Mouse (Mus musculus) MEL (cell line): ENCODE data around the gene Il2. TPM values are rescaled to one million over a fixed set of nuclear protein-coding genes. Genes with fewer than 3 reads are reported as not detected.

Experiments
- DNase-seq: peaks from one replicate; pipeline ENCODE4 v3.0.0; 2011; ENCODE audit warnings: low read depth, low spot score
- H3K27ac ChIP-seq: 2 replicates; pipeline ENCODE4 v1.5.1; 2012; ENCODE audit warnings: low read depth, mild to moderate bottlenecking, control low read depth, low read length, moderate library complexity; ENCODE audit not compliant: control insufficient read depth
- H3K27me3 ChIP-seq, 2 experiments: fragments of 150-350 bp in 1 of 2; sonication (generic) in 1 of 2; 2 replicates each; pipeline ENCODE4 v1.6.1; 2012; ENCODE audit warnings: low read length in 2 of 2, mild to moderate bottlenecking in 2 of 2, improper control_type of control experiment in 1 of 2, moderate library complexity in 1 of 2; ENCODE audit not compliant: insufficient read depth in 2 of 2, control insufficient read depth in 1 of 2
- H3K36me3 ChIP-seq, 2 experiments: 2 replicates each; pipeline ENCODE4 v1.6.1; 2012 to 2014; ENCODE audit warnings: low read length in 2 of 2, improper control_type of control experiment in 1 of 2, inconsistent platforms in 1 of 2, mild to moderate bottlenecking in 1 of 2; ENCODE audit not compliant: insufficient read depth in 2 of 2, control insufficient read depth in 1 of 2
- H3K4me1 ChIP-seq, 2 experiments: fragments of 150-350 bp in 1 of 2; sonication (generic) in 1 of 2; 2 replicates each; pipeline ENCODE4 v1.6.1; 2012; ENCODE audit warnings: low read length in 2 of 2, improper control_type of control experiment in 1 of 2, mild to moderate bottlenecking in 1 of 2; ENCODE audit not compliant: insufficient read depth in 2 of 2, control insufficient read depth in 1 of 2
- H3K4me3 ChIP-seq, 2 experiments: fragments of 150-350 bp in 1 of 2; sonication (generic) in 1 of 2; 2 replicates each; pipeline ENCODE4 v1.5.1; 2012; ENCODE audit warnings: low read depth in 2 of 2, low read length in 2 of 2, mild to moderate bottlenecking in 2 of 2, moderate library complexity in 2 of 2, control low read depth in 1 of 2, improper control_type of control experiment in 1 of 2; ENCODE audit not compliant: control insufficient read depth in 1 of 2, insufficient read depth in 1 of 2
- H3K79me2 ChIP-seq: 2 replicates; pipeline ENCODE4 v1.6.1; 2012; ENCODE audit warnings: mild to moderate bottlenecking, low read length, moderate library complexity; ENCODE audit not compliant: control insufficient read depth, poor library complexity, insufficient read depth
- H3K9ac ChIP-seq: 2 replicates; pipeline ENCODE4 v1.6.1; 2012; ENCODE audit warnings: low read depth, mild to moderate bottlenecking, control low read depth, low read length, moderate library complexity; ENCODE audit not compliant: control insufficient read depth, poor library complexity, severe bottlenecking
- H3K9me3 ChIP-seq: fragments of 150-350 bp; sonication (generic); replicated peaks from 2 replicates; pipeline ENCODE4 v1.6.1; 2012; ENCODE audit warnings: mild to moderate bottlenecking, low read length, improper control_type of control experiment, moderate library complexity; ENCODE audit not compliant: insufficient read depth
- CHD2 ChIP-seq: IDR thresholded peaks from 2 replicates; pipeline ENCODE4 v1.6.1; 2011; ENCODE audit warnings: low read length, improper control_type of control experiment
- CTCF ChIP-seq, 3 experiments: IDR thresholded peaks in 2 of 3; conservative IDR thresholded peaks in 1 of 3; 2 replicates each; pipeline ENCODE4 v1.5.1; 2011 to 2012; ENCODE audit warnings: low read length in 3 of 3, low read depth in 2 of 3, mild to moderate bottlenecking in 2 of 3, improper control_type of control experiment in 1 of 3, inconsistent platforms in 1 of 3, mixed read lengths in 1 of 3, moderate library complexity in 1 of 3; ENCODE audit not compliant: control insufficient read depth in 1 of 3, insufficient read depth in 1 of 3, poor library complexity in 1 of 3, severe bottlenecking in 1 of 3
- ELF1 ChIP-seq: IDR thresholded peaks from 2 replicates; pipeline ENCODE4 v1.6.1; 2014; ENCODE audit warnings: low read depth, mild to moderate bottlenecking, inconsistent platforms, low read length, improper control_type of control experiment, moderate library complexity
- GABPA ChIP-seq: IDR thresholded peaks from 2 replicates; pipeline ENCODE4 v1.6.1; 2012; ENCODE audit warnings: low read depth, mild to moderate bottlenecking, inconsistent platforms, low read length, improper control_type of control experiment, moderate library complexity
- GATA1 ChIP-seq: IDR thresholded peaks from 2 replicates; pipeline ENCODE4 v1.6.1; 2011; ENCODE audit warnings: low read depth, low read length, improper control_type of control experiment
- KAT2A ChIP-seq: conservative IDR thresholded peaks from 2 replicates; pipeline ENCODE4 v1.6.1; 2012; ENCODE audit warnings: low read depth, low read length, improper control_type of control experiment, inconsistent platforms
- MAFK ChIP-seq: IDR thresholded peaks from 2 replicates; pipeline ENCODE4 v1.6.1; 2011; ENCODE audit warnings: low read depth, mild to moderate bottlenecking, low read length, improper control_type of control experiment, borderline replicate concordance
- MAX ChIP-seq: IDR thresholded peaks from 2 replicates; pipeline ENCODE4 v1.6.1; 2011; ENCODE audit warnings: low read length, improper control_type of control experiment
- MAZ ChIP-seq: IDR thresholded peaks from 2 replicates; pipeline ENCODE4 v1.6.1; 2012; ENCODE audit warnings: low read depth, mild to moderate bottlenecking, inconsistent platforms, low read length, improper control_type of control experiment
- MEF2A ChIP-seq: IDR thresholded peaks from 2 replicates; pipeline ENCODE4 v1.6.1; 2014; ENCODE audit warnings: low read depth, mild to moderate bottlenecking, inconsistent platforms, low read length, improper control_type of control experiment; ENCODE audit not compliant: poor library complexity, insufficient replicate concordance, severe bottlenecking; ENCODE audit errors: extremely low read depth
- MYB ChIP-seq: IDR thresholded peaks from 2 replicates; pipeline ENCODE4 v1.6.1; 2011; ENCODE audit warnings: mild to moderate bottlenecking, low read depth, low read length, improper control_type of control experiment
- MYC ChIP-seq: IDR thresholded peaks from 2 replicates; pipeline ENCODE4 v1.6.1; 2011; ENCODE audit warnings: low read depth, mild to moderate bottlenecking, low read length, improper control_type of control experiment, moderate library complexity
- NELFE ChIP-seq: IDR thresholded peaks from 2 replicates; pipeline ENCODE4 v1.6.1; 2011; ENCODE audit warnings: low read depth, low read length, improper control_type of control experiment
- POLR2AphosphoS5 ChIP-seq: IDR thresholded peaks from 2 replicates; pipeline ENCODE4 v1.6.1; 2012; ENCODE audit warnings: low read depth, borderline replicate concordance, mild to moderate bottlenecking, inconsistent platforms, low read length, moderate library complexity, mixed read lengths
- RAD21 ChIP-seq: IDR thresholded peaks from 2 replicates; pipeline ENCODE4 v1.6.1; 2011; ENCODE audit warnings: mild to moderate bottlenecking, low read depth, low read length, improper control_type of control experiment
- RCOR1 ChIP-seq: IDR thresholded peaks from 2 replicates; pipeline ENCODE4 v1.6.1; 2012; ENCODE audit warnings: low read depth, mild to moderate bottlenecking, inconsistent platforms, low read length, improper control_type of control experiment
- TBP ChIP-seq: IDR thresholded peaks from 2 replicates; pipeline ENCODE4 v1.8.0; 2011; ENCODE audit warnings: low read depth, low read length, improper control_type of control experiment
- UBTF ChIP-seq: IDR thresholded peaks from 2 replicates; pipeline ENCODE4 v1.6.1; 2012; ENCODE audit warnings: low read depth, mild to moderate bottlenecking, inconsistent platforms, low read length, improper control_type of control experiment, moderate library complexity, borderline replicate concordance; ENCODE audit not compliant: insufficient read depth
- ZKSCAN1 ChIP-seq: IDR thresholded peaks from 2 replicates; pipeline ENCODE4 v1.6.1; 2012; ENCODE audit warnings: low read depth, mild to moderate bottlenecking, inconsistent platforms, low read length, improper control_type of control experiment, moderate library complexity
- polyA plus RNA-seq, 2 experiments: library from polyadenylated mRNA; stranded (reverse) in 1 of 2; unstranded in 1 of 2; fragments of >175 nt in 1 of 2; fragments of >200 nt in 1 of 2; gene quantifications; 2 replicates each; pipeline versions ENCODE4 v1.2.1 to v1.2.4; 2012; ENCODE audit warnings: low replicate concordance in 2 of 2, low read depth in 1 of 2; ENCODE audit not compliant: insufficient read length in 2 of 2, insufficient read depth in 1 of 2, missing spikeins in 1 of 2
- total RNA-seq: library from RNA; depleted of rRNA; stranded (reverse); fragments of 300-350 nt; gene quantifications from 2 replicates; pipeline ENCODE4 v1.2.3, GENCODE M21; 2012

Il2 gene
- total and polyA plus RNA-seq, 3 experiments, result not detected

GRCm38 (mm10) chr3:37153004-37153403 is 27.2 kb upstream of the Il2 start:
- TF ChIP-seq RCOR1 (no peak), UBTF (no peak), ELF1 (no peak), MYC (no peak), MAFK (no peak), ZKSCAN1 (no peak), GABPA (no peak), NELFE (no peak)
- no peak for DNase-seq
- no peaks in the 10 kb centered on the region for H3K79me2 ChIP-seq
- no peaks in the 10 kb centered on the region; a peak in 2 of 4 replicates for H3K27me3 ChIP-seq
- peaks cover 9 to 18% of the 10 kb centered on the region in 2 experiments for H3K4me1 ChIP-seq
- peaks cover 0 to 20% of the 10 kb centered on the region in 2 experiments; a peak in 2 of 4 replicates for H3K36me3 ChIP-seq
- no peaks in the 10 kb centered on the region for H3K9me3 ChIP-seq
- H3K4me3 ChIP-seq, result no peak overlapping the region
- no peak overlapping the region for H3K27ac ChIP-seq
- no peak overlapping the region for H3K9ac ChIP-seq

DNA sequence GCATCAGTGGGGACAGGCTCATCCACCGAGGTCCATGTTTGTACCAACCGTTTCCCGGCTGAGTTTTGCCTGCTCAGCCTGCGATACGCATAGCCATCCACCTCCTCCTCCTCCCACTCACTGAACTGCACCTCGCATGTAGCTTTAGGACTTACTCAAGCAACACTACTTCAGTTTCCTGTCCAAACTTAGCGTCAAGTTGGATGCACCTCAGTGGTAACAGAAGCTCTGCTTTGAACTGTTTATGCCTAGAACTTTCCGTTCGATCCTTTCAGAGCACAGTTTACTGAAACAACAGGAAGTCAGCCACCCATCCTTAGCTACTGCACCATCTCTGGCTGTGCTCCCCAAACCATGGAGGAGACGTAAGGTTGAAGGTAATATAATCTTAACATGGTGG is 26.5 kb upstream of the Il2 start:
- peaks cover 9 to 18% of the 10 kb centered on the region in 2 experiments for H3K4me1 ChIP-seq
- H3K9me3 ChIP-seq, result no peaks in the 10 kb centered on the region
- H3K4me3 ChIP-seq, result no peak overlapping the region
- H3K9ac ChIP-seq, result no peak overlapping the region
- H3K27me3 ChIP-seq, result no peaks in the 10 kb centered on the region; a peak in 2 of 4 replicates
- H3K79me2 ChIP-seq, result no peaks in the 10 kb centered on the region
- TF ChIP-seq TBP (no peak), GATA1 (no peak), RAD21 (no peak), MYC (no peak), NELFE (no peak), MAZ (no peak), MEF2A (no peak), GABPA (no peak), CTCF (IDR thresholded peaks at IDR 0.05 in 2 of 3, conservative IDR thresholded peaks at IDR 0.05 in 1 of 3; ENCODE audit: control insufficient read depth in 1 of 3, insufficient read depth in 1 of 3, low read depth in 2 of 3, low read length in 3 of 3, poor library complexity in 1 of 3, severe bottlenecking in 1 of 3) (no peak), CHD2 (no peak), MYB (no peak), POLR2AphosphoS5 (no peak), KAT2A (no peak), MAFK (no peak), MAX (no peak), ELF1 (no peak)
- no peak overlapping the region for H3K27ac ChIP-seq
- peaks cover 0 to 20% of the 10 kb centered on the region in 2 experiments; a peak in 2 of 4 replicates for H3K36me3 ChIP-seq
- DNase-seq, result no peak
